In the genomic region with DNA sequence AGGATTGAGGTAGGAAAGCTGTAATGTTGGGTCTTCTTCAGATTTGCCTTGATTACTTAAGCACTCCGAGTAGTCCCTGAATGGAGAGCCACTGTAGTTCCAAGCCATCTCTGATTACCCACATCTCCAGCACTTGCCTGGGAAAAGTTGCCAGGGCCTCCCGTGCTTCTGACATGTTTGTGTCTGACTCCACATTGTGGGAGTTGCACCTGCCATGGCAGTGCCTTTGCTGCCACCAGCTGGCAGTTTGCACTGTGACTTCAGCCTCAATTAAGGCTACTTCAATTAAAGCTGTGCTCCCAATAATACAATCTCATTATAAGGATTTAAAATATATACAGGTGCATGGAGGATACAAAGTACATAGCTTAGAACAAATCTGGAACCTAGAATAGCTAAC, we compare ENCODE assay signal across 8 mouse cellular contexts. TPM values are rescaled to one million over a fixed set of nuclear protein-coding genes. Genes with fewer than 3 reads are reported as not detected.
DNase-seq lines count a peak whose midpoint lies in the region; ATAC-seq lines count a peak whose summit lies in the region.

No protein-coding gene starts in this region.

- DNase-seq in frontal cortex, postnatal 25 days (ENCODE audit: low spot score in 2 of 2): no peak
- DNase-seq in A20 (ENCODE audit: low read depth, low spot score): peak; percentile 5
- DNase-seq in adrenal gland, postnatal 36 days: peak; percentile 45 to 52
- peak; percentile 34 to 35 for DNase-seq in heart, postnatal 36 days
- peak; percentile 5 to 10 for DNase-seq in left cerebral cortex, postnatal 14 days (ENCODE audit: low spot score in 2 of 2)
- peak; percentile 13 for DNase-seq in skeletal muscle tissue, adult 2 months (ENCODE audit: low read depth, low spot score)

- ATAC-seq in frontal cortex, adult (ENCODE audit: low TSS enrichment): peak; percentile 55; the same call in 1 of the 2 replicates
- no peak for ATAC-seq in erythroblast, adult 5-6 weeks (replicated peaks; ENCODE audit: low FRiP score, poor library complexity, severe bottlenecking)

- intact Hi-C loops in heart, postnatal 36 days (cut with DNase I): loop anchor here (1.0 to 5.0 kb wide), 2 partner anchors 67 to 79 kb away; no protein-coding TSS in a partner anchor
- intact Hi-C loops in left cerebral cortex, postnatal 14 days (cut with DNase I): loop anchor here (5.0 kb wide), 1 partner anchor 78 kb away; the partner anchor contains the start of gene Atp7a

RNA-seq across cellular contexts. Expression of gene Tlr13, which starts 37.5 kb away (rescaled TPM):
- 1 to 10 TPM; 2.0 to 2.2 TPM for total RNA-seq in adrenal gland, postnatal 36 days (2021)
- 1 to 10 TPM; 1.4 to 1.7 TPM for total RNA-seq in heart, postnatal 36 days (2021)
- total RNA-seq in left cerebral cortex, postnatal 14 days (2021): 1 to 10 TPM; 1.3 to 1.7 TPM
- 9.0 and 11.9 TPM in 2 replicates for total RNA-seq in erythroblast, adult 5-6 weeks (2015; ENCODE audit: low replicate concordance)
- 9.5 and 9.8 TPM in 2 replicates for total RNA-seq in erythroblast, adult 5-6 weeks (2017; ENCODE audit: low replicate concordance)

Comparison
In these comparisons a context has a peak if more than half of its experiments do, and no peak if none do; other contexts are left out.
1. DNase-seq: peak in A20 (single experiment), adrenal gland, postnatal 36 days (2 of 2), heart, postnatal 36 days (2 of 2), left cerebral cortex, postnatal 14 days (2 of 2) and skeletal muscle tissue, adult 2 months (single experiment); none in frontal cortex, postnatal 25 days (0 of 2).